Mouse (Mus musculus) midbrain, postnatal 0 days (tissue): ENCODE results near the gene Higd2a. TPM values are rescaled to one million over a fixed set of nuclear protein-coding genes. Genes with fewer than 3 reads are reported as not detected.

Source experiments
- ATAC-seq: fragments of 200-750 bp; cut with Nextera tagmentation; 2 replicates; pipeline ENCODE4 v1.8.0; 2017; ENCODE audit warnings: moderate number of reproducible peaks, mild to moderate bottlenecking, moderate TSS enrichment, moderate library complexity; ENCODE audit not compliant: low FRiP score
- DNase-seq: peaks from one replicate; pipeline ENCODE4 v3.0.0-alpha.2; 2015; ENCODE audit warnings: low spot score
- H3K27ac ChIP-seq: fragments of 300-500 bp; sonication (generic); 2 replicates; pipeline ENCODE4 v1.5.1; 2014; ENCODE audit warnings: low read depth, mild to moderate bottlenecking, low read length, mixed read lengths
- H3K27me3 ChIP-seq: fragments of 300-500 bp; sonication (generic); 2 replicates; pipeline ENCODE4 v1.6.1; 2014; ENCODE audit warnings: low read length, control low read depth, mixed read lengths; ENCODE audit not compliant: insufficient read depth
- H3K36me3 ChIP-seq: fragments of 300-500 bp; sonication (generic); 2 replicates; pipeline ENCODE4 v1.6.1; 2014; ENCODE audit warnings: low read length, control low read depth, mixed read lengths; ENCODE audit not compliant: insufficient read depth
- H3K4me1 ChIP-seq: fragments of 300-500 bp; sonication (generic); 2 replicates; pipeline ENCODE4 v1.6.1; 2014; ENCODE audit warnings: mild to moderate bottlenecking, control low read depth, antibody characterized with exemption, low read length, mixed read lengths; ENCODE audit not compliant: insufficient read depth
- H3K4me2 ChIP-seq: fragments of 300-500 bp; sonication (generic); 2 replicates; pipeline ENCODE4 v1.6.1; 2014; ENCODE audit warnings: low read depth, mild to moderate bottlenecking, low read length, mixed read lengths; ENCODE audit not compliant: poor library complexity, severe bottlenecking
- H3K4me3 ChIP-seq: fragments of 300-500 bp; sonication (generic); 2 replicates; pipeline ENCODE4 v1.5.1; 2014; ENCODE audit warnings: low read depth, mild to moderate bottlenecking, low read length, moderate library complexity
- H3K9ac ChIP-seq: fragments of 300-500 bp; sonication (generic); replicated peaks from 2 replicates; pipeline ENCODE4 v1.6.1; 2014; ENCODE audit warnings: mild to moderate bottlenecking, low read length, moderate library complexity, mixed read lengths; ENCODE audit not compliant: poor library complexity, severe bottlenecking
- H3K9me3 ChIP-seq: fragments of 300-500 bp; sonication (generic); 2 replicates; pipeline ENCODE4 v1.6.1; 2016; ENCODE audit warnings: low read length, control low read depth
- CTCF ChIP-seq: IDR thresholded peaks from 2 replicates; pipeline ENCODE4 v1.5.1; 2016; ENCODE audit warnings: antibody characterized with exemption, mild to moderate bottlenecking
- WGBS: fragments of 180-500 bp; shearing (Covaris S2); extraction: QIAGEN DNeasy Blood & Tissue Kit; methylation state at CpG from one replicate; pipeline ENCODE4 v1.1.7; 2014; 5-methylcytosine and 5-hydroxymethylcytosine counted together
- microRNA-seq: library from miRNA; unstranded; fragments of <30 nt; microRNA quantifications from one replicate; pipeline ENCODE4, GENCODE M21; 2016; ENCODE audit warnings: borderline number of aligned reads
- polyA plus RNA-seq: library from polyadenylated mRNA; unstranded; fragments of >200 nt; fragmentation: Nextera tagmentation; extraction: Ambion mirVana; gene quantifications from 2 replicates; pipeline ENCODE4 v1.2.1, GENCODE M21; 2015
- total RNA-seq: library from RNA; depleted of rRNA; stranded (reverse); fragments of >200 nt; gene quantifications from 2 replicates; pipeline ENCODE4 v1.2.3, GENCODE M21; 2014; rRNA removed

The Higd2a gene
- total and polyA plus RNA-seq, 2 experiments from 2014 or later = 203 to 327 TPM

DNA sequence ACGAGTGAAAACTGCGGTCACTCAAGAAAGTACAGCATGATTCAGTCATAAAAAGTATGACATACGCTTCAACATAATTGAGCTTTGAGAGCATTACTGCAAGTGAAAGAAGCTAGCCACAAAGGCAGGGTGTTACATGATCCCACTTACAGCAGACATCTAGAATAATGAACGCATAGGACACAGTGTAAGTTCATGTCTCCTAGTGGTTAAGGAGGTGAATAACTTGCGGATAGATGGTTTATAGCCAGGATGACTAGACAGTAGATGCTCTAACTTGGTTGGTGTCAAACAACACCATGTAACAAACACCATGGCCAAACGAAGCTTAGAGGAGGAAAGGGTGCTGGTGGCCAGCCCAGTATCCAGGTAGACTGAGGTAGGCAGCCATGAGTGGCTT lies 27.0 kb downstream of the Higd2a start:
- 69% methylated on average over 6 of the region's 6 CpGs for WGBS
- no peak overlapping the region for H3K9ac ChIP-seq
- H3K4me2 ChIP-seq = no peak overlapping the region
- no peaks in the 10 kb centered on the region for H3K9me3 ChIP-seq
- H3K4me3 ChIP-seq = no peak overlapping the region
- no peaks in the 10 kb centered on the region for H3K36me3 ChIP-seq
- H3K27me3 ChIP-seq = no peaks in the 10 kb centered on the region
- ATAC-seq (no peak), DNase-seq (no peak)
- no peak overlapping the region for H3K27ac ChIP-seq
- peak; percentile 33; the same call in 1 of the 2 replicates for TF ChIP-seq CTCF
- H3K4me1 ChIP-seq = no peaks in the 10 kb centered on the region

DNA sequence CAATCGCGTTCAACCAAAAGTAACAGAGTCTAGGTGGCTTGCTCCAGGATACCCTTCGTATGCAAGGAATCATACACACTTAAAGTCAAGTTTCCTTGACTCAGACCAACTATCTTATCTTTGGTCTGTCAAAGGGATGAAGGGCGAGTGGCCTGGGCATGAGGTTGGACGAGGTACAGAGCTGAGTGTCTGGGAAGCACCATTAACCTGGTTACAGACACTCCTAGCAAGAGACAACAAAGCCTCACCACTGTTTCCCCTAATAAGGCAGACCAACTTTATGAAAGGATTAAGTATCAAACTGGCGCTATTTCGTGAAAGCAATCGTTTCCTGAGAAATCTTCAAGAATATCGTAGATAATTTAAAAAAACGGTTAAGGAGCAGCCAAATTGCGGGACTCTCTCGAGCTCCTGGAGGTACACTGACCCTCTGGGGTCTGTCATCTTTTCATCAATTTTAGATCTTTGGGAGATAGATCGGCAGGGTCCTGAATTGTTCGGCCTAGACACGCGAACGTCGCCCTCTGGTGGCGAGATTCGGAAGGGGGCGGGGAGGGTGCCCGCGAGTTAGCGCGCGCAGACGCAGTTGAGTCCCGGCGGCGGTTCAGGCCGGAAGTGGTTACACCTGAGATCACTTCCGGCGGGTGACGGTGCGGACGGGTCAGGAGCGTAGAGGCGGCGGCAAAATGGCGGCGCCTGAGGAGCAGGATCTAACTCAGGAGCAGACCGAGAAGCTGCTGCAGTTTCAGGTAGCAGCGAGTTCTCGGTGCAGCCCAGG lies 31.3 kb downstream of the Higd2a start, which contains the start of gene Faf2:
TSS of gene Faf2 (plus strand) at position 630 of the 778 bp plus-strand sequence.
- peak within 1 kb of the TSS; percentile 89 for H3K9ac ChIP-seq
- 12% methylated on average over 44 of the region's 44 CpGs for WGBS
- no peaks in the 10 kb centered on the region for H3K27me3 ChIP-seq
- peak within 1 kb of the TSS; percentile 88 for H3K27ac ChIP-seq
- peak; percentile 100 for TF ChIP-seq CTCF
- peaks cover 9% of the 10 kb centered on the region; the same call in 1 of the 2 replicates for H3K4me1 ChIP-seq
- no peaks in the 10 kb centered on the region for H3K36me3 ChIP-seq
- peak; percentile 99 for ATAC-seq
- DNase-seq = peak; percentile 97
- H3K4me3 ChIP-seq = peak within 1 kb of the TSS; percentile 92
- no peaks in the 10 kb centered on the region for H3K9me3 ChIP-seq
- peak within 1 kb of the TSS; percentile 60 for H3K4me2 ChIP-seq

DNA sequence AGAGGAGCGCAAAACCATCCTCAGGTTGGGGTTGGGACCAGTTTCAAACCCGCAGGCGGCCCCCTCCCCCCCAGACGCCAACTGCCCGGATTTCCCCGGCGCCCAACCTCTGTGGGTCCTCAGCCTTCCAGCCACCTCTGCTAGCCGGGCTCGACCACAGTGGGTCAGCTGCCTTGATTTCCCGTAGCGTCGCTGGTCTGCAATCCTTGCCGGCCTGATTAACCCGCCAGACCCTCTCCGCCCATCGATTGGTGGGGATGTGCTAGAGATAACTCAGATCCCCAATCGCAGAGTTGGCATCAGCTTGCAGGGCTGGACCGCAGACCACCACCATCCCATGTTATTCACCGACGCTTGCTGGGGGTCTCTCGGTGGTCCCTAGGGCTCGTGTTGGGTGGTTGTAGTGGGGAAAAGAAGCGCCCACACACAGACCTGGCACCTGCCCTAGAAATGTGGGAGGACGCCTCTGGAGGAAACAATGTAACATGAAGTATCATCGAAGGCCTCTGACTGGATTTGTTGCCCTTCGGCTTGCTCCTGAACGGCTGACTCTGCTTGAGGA lies 32.0 kb downstream of the Higd2a start:
- H3K27me3 ChIP-seq = no peaks in the 10 kb centered on the region
- 1% methylated on average over 26 of the region's 27 CpGs for WGBS
- peak overlapping the region; percentile 60 for H3K4me2 ChIP-seq
- TF ChIP-seq CTCF = no peak
- H3K4me3 ChIP-seq = peak overlapping the region; percentile 92
- H3K36me3 ChIP-seq = no peaks in the 10 kb centered on the region
- peaks cover 9% of the 10 kb centered on the region; the same call in 1 of the 2 replicates for H3K4me1 ChIP-seq
- peak overlapping the region; percentile 89 for H3K9ac ChIP-seq
- H3K27ac ChIP-seq = peak overlapping the region; percentile 88
- DNase-seq = peak; percentile 10
- ATAC-seq = peak; percentile 62
- H3K9me3 ChIP-seq = no peaks in the 10 kb centered on the region

DNA sequence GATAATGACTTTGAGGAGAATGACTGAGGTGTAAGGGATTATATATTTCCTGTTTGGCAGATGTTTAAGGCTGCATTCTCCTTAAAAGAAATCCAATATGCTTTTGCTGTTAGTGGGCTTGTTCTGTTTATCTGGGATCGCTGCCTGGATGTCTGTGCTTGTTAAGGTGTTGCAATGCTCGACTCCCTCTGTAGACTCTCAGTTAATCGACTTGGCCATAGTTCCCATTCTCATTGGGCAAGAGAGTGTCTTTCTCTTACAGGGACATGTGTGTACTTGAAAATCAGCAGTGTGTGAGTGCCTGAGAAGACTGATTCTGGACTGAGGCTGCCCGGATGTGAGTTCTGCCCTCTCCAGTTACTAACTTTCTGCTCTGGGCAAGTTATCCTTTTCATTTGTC lies 39.1 kb downstream of the Higd2a start:
- Histone ChIP-seq H3K9ac (no peak overlapping the region), H3K9me3 (no peaks in the 10 kb centered on the region), H3K4me1 (no peaks in the 10 kb centered on the region), H3K4me2 (no peak overlapping the region), H3K27ac (no peak overlapping the region), H3K4me3 (no peak overlapping the region), H3K36me3 (no peaks in the 10 kb centered on the region), H3K27me3 (no peaks in the 10 kb centered on the region)
- WGBS = 92% methylated on average over 4 of the region's 4 CpGs
- no peak for DNase-seq
- ATAC-seq = no peak
- TF ChIP-seq CTCF = no peak

DNA sequence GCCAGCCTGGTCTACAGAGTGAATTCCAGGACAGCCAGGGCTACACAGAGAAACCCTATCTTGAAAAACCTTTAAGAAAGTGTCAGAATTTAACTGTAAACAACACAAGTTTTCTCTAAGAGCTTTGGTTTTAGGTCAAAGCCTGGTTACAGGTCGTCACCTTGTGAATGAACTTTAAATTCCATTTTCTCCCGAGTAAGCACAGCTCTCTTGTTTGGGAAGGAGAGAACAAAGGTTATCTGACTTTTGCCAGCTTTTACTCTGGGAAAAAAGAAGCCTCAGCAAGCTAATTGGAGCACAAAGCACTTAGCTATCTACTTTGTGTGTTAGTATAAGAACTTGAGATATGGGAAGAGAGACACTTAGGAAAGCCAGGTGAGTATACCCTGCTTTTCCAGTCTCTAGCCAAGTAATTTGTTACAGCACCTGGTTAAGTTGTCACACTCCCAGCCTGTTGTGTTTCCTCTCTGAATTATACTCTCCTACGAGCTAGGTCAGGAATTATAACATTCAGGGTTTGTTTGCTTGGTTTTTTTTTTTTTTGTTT lies 42.8 kb downstream of the Higd2a start:
- no peak overlapping the region for H3K9ac ChIP-seq
- DNase-seq (no peak), ATAC-seq (no peak)
- H3K36me3 ChIP-seq = 0 out of 2 replicates have a peak, but pooled peaks cover under 1% of the 10 kb centered on the region
- WGBS = 74% methylated on average over 3 of the region's 3 CpGs
- no peak overlapping the region for H3K4me3 ChIP-seq
- H3K27me3 ChIP-seq = no peaks in the 10 kb centered on the region
- H3K27ac ChIP-seq = no peak overlapping the region
- no peaks in the 10 kb centered on the region for H3K9me3 ChIP-seq
- no peaks in the 10 kb centered on the region for H3K4me1 ChIP-seq
- no peak overlapping the region for H3K4me2 ChIP-seq
- TF ChIP-seq CTCF = no peak

DNA sequence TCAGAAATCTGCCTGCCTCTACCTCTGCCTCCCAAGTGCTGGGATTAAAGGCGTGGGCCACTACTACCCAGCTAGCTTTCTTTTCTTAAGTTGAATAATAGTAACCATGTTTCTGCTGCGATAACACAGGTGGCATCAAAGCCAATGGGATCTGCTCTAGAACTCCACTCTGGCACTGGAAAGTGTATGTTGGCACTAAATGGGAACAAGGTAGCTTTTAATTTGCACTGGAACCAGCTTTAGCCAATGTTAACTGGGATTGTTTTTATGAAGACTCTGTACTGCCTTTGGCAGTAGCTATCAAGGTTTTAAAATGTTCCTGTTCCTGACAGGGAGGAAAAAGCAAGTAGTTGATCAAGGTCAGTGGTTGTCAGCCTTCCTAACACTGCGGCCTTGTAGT lies 45.0 kb downstream of the Higd2a start:
- no peak overlapping the region for H3K4me3 ChIP-seq
- no peaks in the 10 kb centered on the region for H3K27me3 ChIP-seq
- no peak overlapping the region for H3K27ac ChIP-seq
- H3K4me2 ChIP-seq = no peak overlapping the region
- TF ChIP-seq CTCF = no peak
- peaks cover 16% of the 10 kb centered on the region for H3K36me3 ChIP-seq
- no peaks in the 10 kb centered on the region for H3K9me3 ChIP-seq
- ATAC-seq (no peak), DNase-seq (no peak)
- WGBS = 96% methylated on average over 3 of the region's 3 CpGs
- H3K4me1 ChIP-seq = no peaks in the 10 kb centered on the region
- no peak overlapping the region for H3K9ac ChIP-seq

Small RNAs within 50 kb of the gene (microRNA-seq; reads per million reads assigned to microRNA genes)
- gene Gm24195 = not detected

Other genes with a start within 250 kb of the Higd2a start
- 88.7 and 106 TPM in 2 replicates for gene Cplx2, start 218.9 kb upstream of the Higd2a start, total RNA-seq
- 30.4 and 31.2 TPM in 2 replicates for gene Cplx2, start 218.9 kb upstream of the Higd2a start, polyA plus RNA-seq
- gene Thoc3, start 121.4 kb upstream of the Higd2a start, total RNA-seq = 51.7 and 62.6 TPM in 2 replicates
- 127 and 133 TPM in 2 replicates for gene Thoc3, start 121.4 kb upstream of the Higd2a start, polyA plus RNA-seq
- gene Simc1, start 86.4 kb upstream of the Higd2a start, total RNA-seq = 20.1 and 23.6 TPM in 2 replicates
- 9.8 and 10.2 TPM in 2 replicates for gene Simc1, start 86.4 kb upstream of the Higd2a start, polyA plus RNA-seq
- gene 4833439L19Rik, start 24.8 kb upstream of the Higd2a start, total RNA-seq = 205 and 230 TPM in 2 replicates
- 240 and 248 TPM in 2 replicates for gene 4833439L19Rik, start 24.8 kb upstream of the Higd2a start, polyA plus RNA-seq
- 161 and 171 TPM in 2 replicates for gene Arl10, start 15.2 kb upstream of the Higd2a start, total RNA-seq
- gene Arl10, start 15.2 kb upstream of the Higd2a start, polyA plus RNA-seq = 79.2 and 80.2 TPM in 2 replicates
- gene Nop16, start 117 bp upstream of the Higd2a start, total RNA-seq = 26.7 TPM in 2 replicates
- gene Nop16, start 117 bp upstream of the Higd2a start, polyA plus RNA-seq = 53.8 and 54.1 TPM in 2 replicates
- 243 and 256 TPM in 2 replicates for gene Cltb, start 21.1 kb downstream of the Higd2a start, total RNA-seq
- 326 and 328 TPM in 2 replicates for gene Cltb, start 21.1 kb downstream of the Higd2a start, polyA plus RNA-seq
- 49.3 and 57.9 TPM in 2 replicates for gene Faf2, start 31.6 kb downstream of the Higd2a start, total RNA-seq
- gene Faf2, start 31.6 kb downstream of the Higd2a start, polyA plus RNA-seq = 53.0 and 56.4 TPM in 2 replicates
- gene Rnf44, start 103.7 kb downstream of the Higd2a start, total RNA-seq = 67.6 and 71.2 TPM in 2 replicates
- gene Rnf44, start 103.7 kb downstream of the Higd2a start, polyA plus RNA-seq = 51.7 and 52.0 TPM in 2 replicates
- 0.33 and 0.52 TPM in 2 replicates for gene Cdhr2, start 111.3 kb downstream of the Higd2a start, total RNA-seq
- gene Cdhr2, start 111.3 kb downstream of the Higd2a start, polyA plus RNA-seq = 0.65 and 0.84 TPM in 2 replicates
- 167 and 170 TPM in 2 replicates for gene Gprin1, start 159.7 kb downstream of the Higd2a start, total RNA-seq
- gene Gprin1, start 159.7 kb downstream of the Higd2a start, polyA plus RNA-seq = 21.7 and 23.0 TPM in 2 replicates
- gene Sncb, start 176.4 kb downstream of the Higd2a start, total RNA-seq = 84.6 and 90.6 TPM in 2 replicates
- 213 and 233 TPM in 2 replicates for gene Sncb, start 176.4 kb downstream of the Higd2a start, polyA plus RNA-seq
- not detected in 2 replicates for gene Eif4e1b, start 193.8 kb downstream of the Higd2a start, total RNA-seq
- gene Eif4e1b, start 193.8 kb downstream of the Higd2a start, polyA plus RNA-seq = not detected in 2 replicates
- 43.4 and 58.1 TPM in 2 replicates for gene Tspan17, start 199.2 kb downstream of the Higd2a start, total RNA-seq
- 100 and 115 TPM in 2 replicates for gene Tspan17, start 199.2 kb downstream of the Higd2a start, polyA plus RNA-seq